28 mouse cellular contexts compared by ENCODE assay signal in the genomic region with DNA sequence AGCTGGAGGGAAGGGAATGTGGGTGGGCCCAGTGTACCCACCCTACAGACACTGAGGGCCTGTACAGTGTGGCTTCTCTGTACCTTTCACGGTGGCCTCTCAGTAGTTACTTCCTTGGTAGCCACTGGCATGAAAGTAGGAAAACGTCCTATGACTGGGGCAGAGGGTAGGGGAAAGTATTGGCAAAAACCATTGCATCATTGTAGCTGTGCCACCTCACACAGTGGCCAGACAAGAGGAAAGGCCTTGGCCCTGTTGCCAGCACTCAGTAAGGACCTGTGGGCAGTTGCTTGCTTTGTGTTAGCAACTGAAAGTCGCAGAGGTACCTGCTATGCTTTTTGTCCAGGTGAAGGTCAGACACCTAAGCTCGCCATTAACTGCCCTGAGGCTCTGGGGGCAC. TPM values are rescaled to one million over a fixed set of nuclear protein-coding genes. Genes with fewer than 3 reads are reported as not detected.
"Had no signal": no experiment of that assay in that cellular context is flagged by ENCODE, and none has a peak within 500 bp of the region (broad histone marks: within the 10 kb centered on the region; RNA-seq: fewer than 3 reads in every experiment).

No protein-coding gene starts in this region.

- H3K36me3 ChIP-seq: heart, embryonic 13.5 days; heart, embryonic 15.5 days; kidney, embryonic 15.5 days; limb, embryonic 13.5 days; limb, embryonic 15.5 days; liver, embryonic 12.5 days had no signal

- H3K27ac ChIP-seq: gastrocnemius, adult 2 months; heart, adult 2 months; heart, embryonic 13.5 days; heart, embryonic 15.5 days; hindbrain, embryonic 13.5 days; hindbrain, embryonic 15.5 days; hindbrain, postnatal 0 days; kidney, embryonic 15.5 days; kidney, postnatal 0 days; limb, embryonic 13.5 days; limb, embryonic 15.5 days; liver, embryonic 12.5 days; liver, embryonic 14.5 days had no signal

- H3K27me3 ChIP-seq: heart, embryonic 13.5 days; heart, embryonic 15.5 days; hindbrain, embryonic 13.5 days; hindbrain, embryonic 15.5 days; kidney, embryonic 15.5 days; limb, embryonic 13.5 days; limb, embryonic 15.5 days; liver, embryonic 12.5 days had no signal

- H3K4me3 ChIP-seq: gastrocnemius, adult 2 months; heart, adult 2 months; heart, embryonic 13.5 days; heart, embryonic 15.5 days; hindbrain, embryonic 13.5 days; hindbrain, embryonic 15.5 days; kidney, embryonic 15.5 days; limb, embryonic 13.5 days; limb, embryonic 15.5 days; liver, embryonic 12.5 days had no signal

- DNase-seq: gastrocnemius, adult 2 months; gastrocnemius, postnatal 10 days; gastrocnemius, postnatal 25 days; heart, adult 11 months; heart, adult 2 months; heart, postnatal 14 days; heart, postnatal 36 days; kidney, adult 11 months; kidney, adult 2 months; kidney, adult 9 months; kidney, postnatal 14 days; kidney, postnatal 36 days; layer of hippocampus, adult 9-11 months; layer of hippocampus, postnatal 36 days; left cerebral cortex, postnatal 4 days had no signal

- H3K9ac ChIP-seq: heart, embryonic 13.5 days; heart, embryonic 15.5 days; hindbrain, embryonic 13.5 days; hindbrain, embryonic 15.5 days; kidney, embryonic 15.5 days; limb, embryonic 13.5 days; limb, embryonic 15.5 days; liver, embryonic 12.5 days; liver, embryonic 14.5 days had no signal

- H3K4me1 ChIP-seq: heart, embryonic 13.5 days; heart, embryonic 15.5 days; hindbrain, embryonic 15.5 days; kidney, embryonic 15.5 days; limb, embryonic 13.5 days; limb, embryonic 15.5 days; liver, embryonic 12.5 days had no signal

- ATAC-seq: hindbrain, postnatal 0 days; intestine, embryonic 16.5 days; liver, embryonic 12.5 days had no signal

RNA-seq across cellular contexts. Expression of a gene that starts 44.6 kb away (rescaled TPM):
- total RNA-seq: hematopoietic stem cell, adult 5-6 weeks had no signal
